Comparison of ENCODE assay signal across 10 mouse cellular contexts in the genomic region with DNA sequence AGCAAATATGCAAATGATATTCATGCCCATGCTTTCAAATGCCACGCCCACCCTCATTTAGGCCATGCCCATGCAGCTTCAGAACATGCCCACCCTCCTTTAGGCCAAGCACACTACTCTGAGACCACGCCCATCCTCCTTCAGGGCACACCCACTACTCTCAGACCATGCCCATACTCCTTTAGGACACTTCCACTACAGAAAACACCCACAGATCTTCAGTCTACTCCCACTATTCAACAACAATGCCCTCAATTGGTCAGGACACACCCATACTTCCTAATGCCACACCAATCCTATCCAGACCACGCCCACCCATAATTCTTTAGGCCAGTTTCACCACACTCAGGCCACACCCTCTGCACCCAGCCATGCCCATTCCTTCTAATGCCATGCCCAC.
DNase-seq lines count a peak whose midpoint lies in the region; ATAC-seq and TF ChIP-seq lines count a peak whose summit lies in the region.
"Had no signal": no experiment of that assay in that cellular context is flagged by ENCODE, and none has a peak within 500 bp of the region (broad histone marks: within the 10 kb centered on the region; RNA-seq: fewer than 3 reads in every experiment).

No protein-coding gene starts in this region.

- no peak overlapping the region for H3K4me2 ChIP-seq in kidney, postnatal 0 days (ENCODE audit: low read length)
- H3K4me2 ChIP-seq: limb, embryonic 13.5 days had no signal

- no peak for ATAC-seq in kidney, postnatal 0 days (replicated peaks; ENCODE audit: low FRiP score, low read depth)

- H3K27ac ChIP-seq in kidney, postnatal 0 days: no peak overlapping the region
- H3K27ac ChIP-seq in kidney, adult 2 months (ENCODE audit: insufficient read depth, low read depth, low read length): no peak overlapping the region
- H3K27ac ChIP-seq: layer of hippocampus, adult 2 months; limb, embryonic 13.5 days had no signal

- H3K9ac ChIP-seq in kidney, postnatal 0 days (ENCODE audit: low read depth, low read length): no peak overlapping the region
- H3K9ac ChIP-seq: limb, embryonic 13.5 days had no signal

- TF ChIP-seq POLR2A in kidney, adult 2 months (IDR thresholded peaks at IDR 0.05; ENCODE audit: low read depth, low read length): no peak

- WGBS in kidney, postnatal 0 days: 97% methylated on average over 3 of the region's 3 CpGs
- WGBS in kidney, adult 2 months: 100% methylated on average over 3 of the region's 3 CpGs

- no peak overlapping the region for H3K4me3 ChIP-seq in kidney, postnatal 0 days (replicated peaks; ENCODE audit: low read depth, low read length)
- no peak overlapping the region for H3K4me3 ChIP-seq in kidney, adult 2 months (ENCODE audit: insufficient read depth, low read depth, low read length)
- H3K4me3 ChIP-seq: erythroblast, embryonic 14.5 days; layer of hippocampus, adult 2 months; limb, embryonic 13.5 days had no signal

- H3K4me1 ChIP-seq in kidney, postnatal 0 days (replicated peaks; ENCODE audit: insufficient read depth, low read length): no peaks in the 10 kb centered on the region
- no peaks in the 10 kb centered on the region for H3K4me1 ChIP-seq in kidney, adult 2 months (ENCODE audit: control insufficient read depth, insufficient read depth, low read length)

- no peaks in the 10 kb centered on the region for H3K9me3 ChIP-seq in kidney, postnatal 0 days (replicated peaks; ENCODE audit: low read length)

- no peak for TF ChIP-seq CTCF in kidney, postnatal 0 days (IDR thresholded peaks at IDR 0.05; ENCODE audit: low read depth)
- TF ChIP-seq CTCF in kidney, adult 2 months (conservative IDR thresholded peaks at IDR 0.05; ENCODE audit: insufficient read depth, insufficient read length, low read depth, low read length): no peak

- no peaks in the 10 kb centered on the region for H3K36me3 ChIP-seq in kidney, postnatal 0 days (ENCODE audit: insufficient read depth, low read length)
- no peaks in the 10 kb centered on the region for H3K36me3 ChIP-seq in kidney, adult 2 months (ENCODE audit: control insufficient read depth, insufficient read depth, low read length)
- H3K36me3 ChIP-seq: limb, embryonic 13.5 days had no signal

- no peaks in the 10 kb centered on the region for H3K27me3 ChIP-seq in kidney, postnatal 0 days (ENCODE audit: insufficient read depth, low read length)
- H3K27me3 ChIP-seq in kidney, adult 2 months (replicated peaks; ENCODE audit: control insufficient read depth, insufficient read depth, low read length): no peaks in the 10 kb centered on the region
- H3K27me3 ChIP-seq: limb, embryonic 13.5 days had no signal

- DNase-seq in kidney, postnatal 0 days (ENCODE audit: low spot score): peak; percentile 2
- no peak for DNase-seq in kidney, postnatal 36 days
- peak; percentile 27 for DNase-seq in 416B (ENCODE audit: low read depth)
- peak; percentile 54 for DNase-seq in ES-CJ7 (ENCODE audit: low read depth, low spot score)
- DNase-seq in cerebellum, postnatal 10 days: peak; percentile 11 to 19
- no peak for DNase-seq in embryo, embryonic 11 days
- DNase-seq in kidney, adult 2 months: no peak

Comparison
In these comparisons a context has a peak if more than half of its experiments do, and no peak if none do; other contexts are left out.
1. DNase-seq: peak in kidney, postnatal 0 days (single experiment), 416B (single experiment), ES-CJ7 (single experiment) and cerebellum, postnatal 10 days (2 of 2); none in kidney, postnatal 36 days (0 of 2), embryo, embryonic 11 days (single experiment) and kidney, adult 2 months (single experiment).